Mouse (Mus musculus) liver, adult (tissue): Measurements from ENCODE around the gene Chchd4.
A peak's percentile ranks its signal among the peaks of the same experiment; 100 is the strongest.

Experiments
- GATA4 ChIP-seq: IDR thresholded peaks from 2 replicates; pipeline ENCODE4 v1.6.1; 2014; ENCODE audit warnings: mild to moderate bottlenecking, low read length; ENCODE audit not compliant: insufficient replicate concordance

Chchd4 gene

DNA sequence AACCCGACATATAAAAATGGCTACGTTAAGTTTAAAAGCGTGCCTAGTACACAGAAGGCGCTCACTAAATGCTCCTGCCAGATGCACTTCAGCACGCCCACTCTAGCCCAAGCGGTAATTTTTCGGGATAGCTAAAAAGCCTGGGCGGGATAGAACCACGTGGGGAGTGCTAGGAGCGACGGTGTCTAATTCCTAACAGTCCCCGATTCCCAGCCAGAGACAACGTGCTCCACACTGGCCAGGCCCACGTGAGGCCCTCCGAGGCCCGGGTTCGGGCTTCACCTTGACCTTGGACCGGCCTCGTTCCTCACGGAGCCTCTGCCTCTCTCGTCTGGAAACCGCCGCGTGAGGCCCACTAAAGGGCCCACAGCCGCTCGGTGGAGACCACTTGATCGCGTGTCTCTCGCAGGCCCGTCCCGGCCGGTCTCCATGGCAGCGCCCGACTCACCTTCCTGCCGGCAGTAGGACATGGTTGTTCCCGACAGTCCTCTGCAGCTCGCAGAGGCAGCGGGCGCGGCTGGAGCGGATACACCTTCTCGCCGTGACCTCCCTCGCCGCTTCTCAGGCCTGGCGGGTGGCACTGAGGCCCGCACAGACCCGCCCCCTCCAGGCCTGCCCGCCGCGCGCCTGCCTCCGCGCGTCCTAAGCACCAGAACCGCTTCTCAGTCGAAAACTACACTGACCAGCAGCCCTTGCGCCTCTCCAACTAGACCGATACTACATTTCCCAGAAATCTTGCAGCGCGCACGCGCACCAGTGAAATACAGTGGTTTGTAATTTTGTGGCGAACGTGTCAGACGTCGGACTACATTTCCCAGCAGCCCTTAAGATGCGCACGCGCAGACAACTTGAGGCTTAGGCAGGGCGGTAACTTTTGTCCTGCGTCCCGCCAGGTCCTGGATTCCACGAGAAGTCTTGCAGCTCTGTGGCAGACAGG is at the start of gene Chchd4, which contains the start of gene Tmem43:
Chchd4 (minus strand) TSS at position 679 of the 937 bp plus-strand sequence.
Tmem43 (plus strand) TSS at position 836 of the 937 bp plus-strand sequence.
- TF ChIP-seq GATA4 = 0 out of 2 replicates have a peak, but pooled peaks have one; percentile 7

DNA sequence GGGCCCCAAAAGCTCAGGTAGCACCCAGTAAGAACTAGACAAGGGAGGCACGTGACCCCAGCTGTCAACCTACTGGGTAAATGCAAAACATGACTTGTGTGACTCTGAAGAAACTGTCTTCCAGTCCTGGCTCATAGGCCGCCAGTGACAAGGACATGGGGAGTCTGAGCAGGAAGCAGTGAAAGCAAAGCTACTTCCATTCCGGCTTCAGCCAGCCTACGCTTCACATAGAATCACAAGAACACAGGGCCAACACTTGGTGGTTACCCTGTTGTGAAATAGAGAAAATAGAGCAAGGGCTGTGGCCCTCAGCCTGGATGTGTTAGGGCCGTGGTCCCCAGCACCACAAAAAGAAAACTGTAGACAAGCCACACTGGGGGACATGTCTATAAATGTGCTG is 49.5 kb upstream of the Chchd4 start:
- no peak for TF ChIP-seq GATA4

- TF ChIP-seq GATA4 = no peak
These were observed 45.2 kb upstream of the Chchd4 start for GRCm38 (mm10) chr6:91518454-91519020.

DNA sequence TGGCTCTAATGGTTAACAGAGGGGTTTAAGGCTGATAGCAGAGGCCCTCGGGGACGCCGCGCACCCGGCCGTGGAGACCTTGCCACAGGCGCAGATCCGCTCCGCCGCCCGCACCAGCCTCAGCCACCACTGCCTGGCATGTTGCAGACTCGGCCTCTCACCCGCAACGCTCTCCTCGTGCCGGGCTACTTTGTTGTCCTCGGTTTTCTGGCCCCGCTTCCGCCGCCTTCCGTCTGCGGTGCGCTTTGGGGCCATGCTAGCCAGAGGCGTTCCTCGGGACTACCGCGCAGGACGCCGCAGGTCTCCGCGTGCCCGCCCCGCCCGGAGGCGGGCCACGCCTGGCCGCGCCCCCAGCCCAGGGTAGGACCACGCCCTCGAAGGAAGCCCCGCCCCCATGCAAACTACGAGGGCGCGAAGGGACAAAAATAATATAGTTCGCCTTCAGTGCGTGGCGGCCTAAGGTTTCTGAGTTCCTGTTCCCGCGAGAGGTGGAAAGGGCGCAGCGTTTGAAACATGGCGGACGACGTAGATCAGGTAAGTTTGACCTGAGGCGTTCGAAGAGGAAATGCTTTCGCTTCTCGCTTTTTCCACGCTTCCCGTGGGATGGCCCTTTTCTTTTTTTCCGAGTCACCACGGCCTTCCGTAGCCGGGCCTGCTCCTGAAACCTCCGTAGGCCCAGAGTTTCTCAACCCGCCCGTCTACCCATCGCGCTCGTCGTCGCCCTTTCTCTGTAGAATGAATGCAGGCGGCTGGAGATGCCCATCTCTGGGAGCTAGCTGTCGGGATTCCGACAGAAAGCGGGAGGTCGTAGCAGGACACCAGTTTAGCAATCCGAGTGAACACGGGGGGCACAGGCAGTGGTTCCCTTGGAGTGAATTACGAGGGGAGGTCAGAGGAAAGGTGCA is 42.5 kb upstream of the Chchd4 start, which contains the start of the genes Xpc and Lsm3:
Xpc (minus strand) TSS at position 344 of the 905 bp plus-strand sequence.
Lsm3 (plus strand) TSS at position 384 of the 905 bp plus-strand sequence.
- TF ChIP-seq GATA4 = peak; percentile 49; the same call in 1 of the 2 replicates

- no peak for TF ChIP-seq GATA4
These were observed 41.5 kb upstream of the Chchd4 start for GRCm38 (mm10) chr6:91514737-91515362.

DNA sequence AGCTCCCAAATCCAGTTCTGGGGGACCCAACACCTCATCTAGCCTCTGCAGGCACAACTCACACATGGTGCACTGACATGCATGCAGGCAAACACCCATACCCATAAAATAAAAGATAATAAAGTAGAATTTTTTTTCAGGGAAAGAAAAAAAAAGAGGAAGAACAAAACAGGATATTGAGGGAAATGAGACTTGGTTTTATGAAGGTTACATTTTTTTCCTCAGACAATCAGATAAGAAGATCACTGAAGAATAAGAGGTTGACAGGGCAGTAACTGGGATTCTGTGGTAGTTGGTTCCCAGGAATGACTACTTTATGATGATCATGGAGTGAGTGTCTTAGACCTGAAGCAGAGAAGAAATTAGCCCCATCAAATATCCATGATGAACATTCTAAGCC is 40.8 kb upstream of the Chchd4 start:
- no peak for TF ChIP-seq GATA4

DNA sequence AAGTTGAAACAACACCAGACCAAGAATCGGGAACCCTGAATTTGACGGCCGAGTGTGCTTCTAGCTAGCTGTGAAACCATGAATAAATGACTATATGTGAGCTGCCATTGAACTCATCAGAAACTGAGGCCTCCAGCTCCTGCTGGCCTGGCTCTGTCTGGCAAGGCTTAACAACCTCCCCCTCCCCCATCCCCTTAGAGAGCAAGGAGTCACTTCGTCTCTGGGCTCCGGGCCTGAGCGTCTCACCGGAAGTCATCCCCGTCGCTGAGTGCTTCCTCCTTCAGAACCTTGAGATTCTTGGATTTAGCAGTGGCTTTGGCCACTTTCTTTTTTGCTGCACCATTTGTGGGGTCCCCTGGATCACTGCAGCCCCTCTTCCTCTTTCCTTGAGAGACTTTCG is 36.9 kb upstream of the Chchd4 start:
- no peak for TF ChIP-seq GATA4

GRCm38 (mm10) chr6:91509326-91509725 is 36.0 kb upstream of the Chchd4 start:
- TF ChIP-seq GATA4 = no peak

DNA sequence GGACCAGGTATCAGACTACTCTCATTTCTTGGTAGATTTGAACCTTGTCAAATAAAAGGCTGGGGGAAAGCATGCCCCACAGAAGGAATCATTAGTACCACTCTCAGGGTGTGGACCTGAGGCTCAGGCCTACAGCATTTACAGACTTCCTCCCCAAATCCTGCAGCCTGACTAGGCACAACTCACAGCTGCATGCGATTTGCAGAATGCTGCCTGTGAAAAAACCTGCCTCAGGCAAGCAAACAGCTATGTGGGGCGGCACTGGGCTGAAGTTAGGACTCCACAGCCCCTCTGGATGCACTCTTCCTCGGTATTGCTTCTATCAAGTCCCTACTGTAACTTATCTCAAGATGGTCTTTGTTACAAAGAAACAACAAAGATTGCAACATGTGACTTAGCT is 34.7 kb upstream of the Chchd4 start:
- no peak for TF ChIP-seq GATA4

DNA sequence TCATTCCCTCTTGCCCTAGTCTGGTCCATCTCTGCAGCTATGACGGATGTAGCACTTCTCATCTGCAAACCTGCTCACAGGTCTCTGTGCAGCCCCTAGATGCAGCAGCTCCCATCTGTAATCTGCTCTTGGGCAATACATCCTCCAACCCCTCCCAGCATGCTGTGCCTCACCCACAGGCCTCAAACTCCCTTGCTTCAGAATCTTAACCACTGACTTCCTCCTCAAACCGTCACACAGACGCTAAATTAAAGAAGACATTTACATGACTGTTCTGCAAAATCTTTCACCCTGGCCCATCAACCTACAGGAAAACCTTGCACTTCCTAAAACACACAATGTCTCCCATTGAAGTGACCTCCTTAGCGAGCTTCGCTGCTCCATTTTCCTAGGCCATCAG is 32.7 kb upstream of the Chchd4 start:
- TF ChIP-seq GATA4 = no peak

DNA sequence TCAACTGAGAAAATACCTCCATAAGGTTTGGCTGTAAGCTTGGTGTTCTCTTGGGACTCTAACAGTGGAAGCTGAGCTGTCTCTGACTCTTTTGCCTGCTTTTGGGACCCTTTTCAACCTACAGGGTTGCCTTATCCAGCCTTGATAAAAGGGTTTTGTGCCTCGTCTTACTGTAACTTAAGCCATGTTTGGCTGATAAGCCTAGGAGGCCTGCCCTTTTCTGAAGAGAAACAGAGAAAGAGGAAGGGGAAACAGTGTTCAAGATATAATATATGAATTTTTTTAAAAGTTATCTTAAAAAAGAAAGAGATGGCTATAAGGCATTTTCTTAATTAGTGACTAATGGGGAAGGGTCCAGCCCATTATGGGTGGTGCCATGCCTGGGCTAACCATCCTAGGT is 30.0 kb upstream of the Chchd4 start:
- no peak for TF ChIP-seq GATA4

DNA sequence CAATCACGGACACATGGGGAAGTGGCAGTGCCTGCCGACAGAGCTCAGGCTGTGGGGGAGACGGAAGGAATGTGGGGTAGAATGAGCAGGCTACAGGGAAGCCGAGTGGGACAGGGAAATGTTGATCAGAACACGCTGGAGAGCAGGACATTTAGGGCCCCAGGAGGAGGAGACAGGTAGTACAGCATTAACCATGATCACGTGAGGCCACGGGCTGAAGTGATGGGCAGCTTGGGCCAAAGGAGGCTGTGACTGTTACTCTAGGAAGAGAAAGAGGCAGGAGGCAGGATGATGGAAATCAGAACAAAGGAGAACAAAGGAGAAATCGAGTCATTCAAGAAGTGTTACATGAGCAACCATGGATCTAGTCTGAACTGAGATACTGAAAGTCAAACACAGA is 21.2 kb upstream of the Chchd4 start:
- no peak for TF ChIP-seq GATA4

DNA sequence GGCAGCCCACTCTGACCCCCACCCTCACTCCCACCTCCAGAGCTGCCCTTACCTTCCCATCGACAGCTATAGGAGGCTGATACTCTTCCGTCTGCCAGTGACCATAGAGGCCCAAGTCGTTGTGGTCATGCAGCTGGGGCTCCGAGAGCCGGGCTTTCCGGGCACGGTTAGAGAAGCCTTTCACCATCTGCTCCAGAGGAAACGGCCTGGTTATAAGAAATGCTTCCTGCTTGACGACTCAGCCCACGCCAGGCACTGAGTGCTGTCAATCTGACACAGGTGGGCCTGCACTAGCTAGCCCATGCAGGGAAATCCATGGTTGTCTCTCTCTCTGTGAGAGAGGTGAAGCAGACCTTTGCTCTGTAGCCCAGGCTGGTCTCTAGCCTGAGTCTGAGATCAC is 19.7 kb upstream of the Chchd4 start:
- no peak for TF ChIP-seq GATA4

- no peak for TF ChIP-seq GATA4
These were observed 17.7 kb upstream of the Chchd4 start for GRCm38 (mm10) chr6:91491004-91491403.

GRCm38 (mm10) chr6:91489872-91490271 is 16.5 kb upstream of the Chchd4 start:
- no peak for TF ChIP-seq GATA4
